In the genomic region with DNA sequence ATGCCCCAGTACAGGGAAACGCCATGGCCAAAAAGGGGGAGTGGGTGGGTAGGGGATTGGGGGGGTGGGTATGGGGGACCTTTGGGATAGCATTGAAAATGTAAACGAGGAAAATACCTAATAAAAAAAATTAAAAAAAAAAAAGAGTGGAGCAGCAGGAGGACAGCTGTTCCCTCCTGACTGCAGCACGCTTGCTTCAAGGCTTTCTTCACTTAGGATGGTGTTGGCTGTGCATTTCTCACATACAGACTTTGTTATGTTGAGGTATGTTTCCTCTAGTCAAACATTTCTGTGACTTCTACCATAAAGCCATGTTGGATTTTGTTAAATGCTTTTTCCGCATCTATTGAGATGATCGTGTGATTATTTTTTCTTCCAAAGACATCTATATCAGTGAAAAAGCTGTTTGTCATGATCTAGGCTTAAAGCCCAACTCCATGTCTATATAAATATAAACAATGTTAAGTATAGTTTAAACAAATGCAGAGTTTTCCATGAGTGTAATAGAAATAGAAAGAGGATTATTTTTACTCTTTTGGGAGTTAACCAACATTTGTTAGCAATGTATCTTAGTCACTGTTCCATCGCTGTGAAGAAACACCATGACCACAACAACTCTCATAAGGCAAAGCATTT, we compare ENCODE assay signal across 21 mouse cellular contexts. TPM values are rescaled to one million over a fixed set of nuclear protein-coding genes. Genes with fewer than 3 reads are reported as not detected.
DNase-seq lines count a peak whose midpoint lies in the region; ATAC-seq and TF ChIP-seq lines count a peak whose summit lies in the region.
"Had no signal": no experiment of that assay in that cellular context is flagged by ENCODE, and none has a peak within 500 bp of the region (broad histone marks: within the 10 kb centered on the region; RNA-seq: fewer than 3 reads in every experiment).

No protein-coding gene starts in this region.

- no peak for TF ChIP-seq EP300 in stomach, postnatal 0 days (optimal IDR thresholded peaks at IDR 0.05)

- WGBS in lung, embryonic 14.5 days = 49% methylated on average over 6 of the region's 6 CpGs
- 48% methylated on average over 5 of the region's 6 CpGs for WGBS in lung, embryonic 16.5 days
- 54% methylated on average over 6 of the region's 6 CpGs for WGBS in stomach, embryonic 16.5 days
- WGBS in stomach, postnatal 0 days = 53% methylated on average over 6 of the region's 6 CpGs

- no peaks in the 10 kb centered on the region for H3K4me1 ChIP-seq in lung, embryonic 14.5 days (ENCODE audit: insufficient read depth)
- H3K4me1 ChIP-seq in lung, embryonic 16.5 days (replicated peaks; ENCODE audit: control insufficient read depth, insufficient read depth, low read length) = no peaks in the 10 kb centered on the region
- no peaks in the 10 kb centered on the region for H3K4me1 ChIP-seq in stomach, embryonic 16.5 days (ENCODE audit: control insufficient read depth, insufficient read depth, low read length)
- no peaks in the 10 kb centered on the region for H3K4me1 ChIP-seq in stomach, postnatal 0 days (replicated peaks; ENCODE audit: control insufficient read depth, insufficient read depth)
- H3K4me1 ChIP-seq: embryonic facial prominence, embryonic 10.5 days; embryonic facial prominence, embryonic 12.5 days; forebrain, embryonic 13.5 days; forebrain, embryonic 15.5 days had no signal

- no peaks in the 10 kb centered on the region for H3K9me3 ChIP-seq in lung, embryonic 14.5 days (ENCODE audit: low read depth, low read length)
- no peaks in the 10 kb centered on the region for H3K9me3 ChIP-seq in lung, embryonic 16.5 days (ENCODE audit: control insufficient read depth, low read length)
- H3K9me3 ChIP-seq in stomach, embryonic 16.5 days (replicated peaks; ENCODE audit: control insufficient read depth, low read length) = no peaks in the 10 kb centered on the region
- H3K9me3 ChIP-seq in stomach, postnatal 0 days (ENCODE audit: control insufficient read depth, low read length) = no peaks in the 10 kb centered on the region
- H3K9me3 ChIP-seq: embryonic facial prominence, embryonic 10.5 days; embryonic facial prominence, embryonic 12.5 days; forebrain, embryonic 13.5 days; forebrain, embryonic 15.5 days had no signal

- no peaks in the 10 kb centered on the region for H3K36me3 ChIP-seq in lung, embryonic 14.5 days (ENCODE audit: insufficient read depth)
- H3K36me3 ChIP-seq in lung, embryonic 16.5 days (ENCODE audit: control insufficient read depth, insufficient read depth, low read length) = no peaks in the 10 kb centered on the region
- no peaks in the 10 kb centered on the region for H3K36me3 ChIP-seq in stomach, embryonic 16.5 days (ENCODE audit: control insufficient read depth, insufficient read depth, low read length)
- no peaks in the 10 kb centered on the region for H3K36me3 ChIP-seq in stomach, postnatal 0 days (ENCODE audit: control insufficient read depth, insufficient read depth, low read length)
- H3K36me3 ChIP-seq: embryonic facial prominence, embryonic 10.5 days; embryonic facial prominence, embryonic 12.5 days; forebrain, embryonic 15.5 days had no signal

- no peak overlapping the region for H3K9ac ChIP-seq in lung, embryonic 14.5 days
- H3K9ac ChIP-seq in lung, embryonic 16.5 days (ENCODE audit: low read length) = no peak overlapping the region
- H3K9ac ChIP-seq in stomach, embryonic 16.5 days (ENCODE audit: low read length) = no peak overlapping the region
- H3K9ac ChIP-seq in stomach, postnatal 0 days (ENCODE audit: low read length) = no peak overlapping the region
- H3K9ac ChIP-seq: embryonic facial prominence, embryonic 12.5 days; forebrain, embryonic 13.5 days; forebrain, embryonic 15.5 days had no signal

- peak; percentile 54; the same call in 1 of the 2 replicates for ATAC-seq in lung, embryonic 14.5 days (ENCODE audit: insufficient read depth)
- ATAC-seq in lung, embryonic 16.5 days (ENCODE audit: low read depth) = peak; percentile 74
- ATAC-seq in stomach, embryonic 16.5 days (ENCODE audit: insufficient read depth, low FRiP score) = peak; percentile 50; the same call in 1 of the 2 replicates
- ATAC-seq in stomach, postnatal 0 days (ENCODE audit: low FRiP score, low TSS enrichment) = no peak; the same call in 1 of the 2 replicates
- ATAC-seq: activated CD4-positive, CD25-positive, alpha-beta regulatory T cell, adult 4 months; forebrain, embryonic 13.5 days; forebrain, embryonic 15.5 days; Patski had no signal

- TF ChIP-seq CTCF in lung, embryonic 14.5 days (IDR thresholded peaks at IDR 0.05; ENCODE audit: low read depth) = no peak
- TF ChIP-seq CTCF in stomach, postnatal 0 days (IDR thresholded peaks at IDR 0.05; ENCODE audit: low read depth) = no peak

- H3K27ac ChIP-seq in lung, embryonic 14.5 days (ENCODE audit: low read depth) = no peak overlapping the region
- H3K27ac ChIP-seq in lung, embryonic 16.5 days (ENCODE audit: low read length) = no peak overlapping the region
- H3K27ac ChIP-seq in stomach, embryonic 16.5 days (ENCODE audit: low read length) = peak overlapping the region; percentile 2; the same call in 1 of the 2 replicates
- H3K27ac ChIP-seq in stomach, postnatal 0 days (replicated peaks) = no peak overlapping the region
- H3K27ac ChIP-seq: embryonic facial prominence, embryonic 10.5 days; embryonic facial prominence, embryonic 12.5 days; forebrain, embryonic 13.5 days; forebrain, embryonic 15.5 days had no signal

- peak; percentile 65 for DNase-seq in lung, embryonic 14.5 days
- no peak for DNase-seq in lung, adult 18-20 months
- DNase-seq in lung, postnatal 10 days = no peak
- DNase-seq in stomach, postnatal 0 days (ENCODE audit: low spot score) = no peak
- no peak for DNase-seq in gastrocnemius, postnatal 25 days
- DNase-seq: adrenal gland, adult 8-10 months; adrenal gland, postnatal 14 days; adrenal gland, postnatal 36 days; cerebellum, adult 11-12 months; cerebellum, adult 2 months; cerebellum, adult 9-10 months; cerebellum, postnatal 10 days; cerebellum, postnatal 25 days had no signal

- H3K4me3 ChIP-seq in lung, embryonic 14.5 days (ENCODE audit: low read depth, low read length) = no peak overlapping the region
- no peak overlapping the region for H3K4me3 ChIP-seq in lung, embryonic 16.5 days (ENCODE audit: low read length)
- H3K4me3 ChIP-seq in stomach, embryonic 16.5 days (replicated peaks; ENCODE audit: low read length) = no peak overlapping the region
- H3K4me3 ChIP-seq in stomach, postnatal 0 days (ENCODE audit: low read depth, low read length) = no peak overlapping the region
- H3K4me3 ChIP-seq: embryonic facial prominence, embryonic 10.5 days; embryonic facial prominence, embryonic 12.5 days; forebrain, embryonic 13.5 days; forebrain, embryonic 15.5 days had no signal

- no peaks in the 10 kb centered on the region for H3K27me3 ChIP-seq in lung, embryonic 14.5 days (ENCODE audit: insufficient read depth, low read length)
- no peaks in the 10 kb centered on the region for H3K27me3 ChIP-seq in lung, embryonic 16.5 days (ENCODE audit: control insufficient read depth, insufficient read depth, low read depth, low read length)
- no peaks in the 10 kb centered on the region for H3K27me3 ChIP-seq in stomach, embryonic 16.5 days (ENCODE audit: control insufficient read depth, insufficient read depth, low read length)
- no peaks in the 10 kb centered on the region for H3K27me3 ChIP-seq in stomach, postnatal 0 days (ENCODE audit: control insufficient read depth, insufficient read depth, low read length)
- H3K27me3 ChIP-seq: embryonic facial prominence, embryonic 12.5 days; forebrain, embryonic 13.5 days; forebrain, embryonic 15.5 days; Patski had no signal

- H3K4me2 ChIP-seq in lung, embryonic 14.5 days = no peak overlapping the region
- H3K4me2 ChIP-seq in lung, embryonic 16.5 days (ENCODE audit: low read depth, low read length) = no peak overlapping the region
- no peak overlapping the region for H3K4me2 ChIP-seq in stomach, embryonic 16.5 days (ENCODE audit: low read depth, low read length)
- H3K4me2 ChIP-seq in stomach, postnatal 0 days (replicated peaks; ENCODE audit: low read depth) = no peak overlapping the region
- H3K4me2 ChIP-seq: embryonic facial prominence, embryonic 12.5 days; forebrain, embryonic 13.5 days; forebrain, embryonic 15.5 days had no signal

RNA-seq across cellular contexts. Expression of a gene that starts 53.5 kb away (rescaled TPM):
- polyA plus RNA-seq in lung, embryonic 14.5 days (2014; fragmentation: Nextera tagmentation; extraction: Ambion mirVana) = 27.3 and 30.2 TPM in 2 replicates
- 34.0 and 35.0 TPM in 2 replicates for polyA plus RNA-seq in lung, embryonic 16.5 days (2015; fragmentation: Nextera tagmentation; extraction: Ambion mirVana)
- polyA plus RNA-seq in stomach, embryonic 16.5 days (2015; fragmentation: Nextera tagmentation; extraction: Ambion mirVana) = 27.2 and 29.2 TPM in 2 replicates
- 17.3 and 17.6 TPM in 2 replicates for polyA plus RNA-seq in stomach, postnatal 0 days (2015; fragmentation: Nextera tagmentation; extraction: Ambion mirVana)
- 1 to 10 TPM; 4.5 to 4.6 TPM for total RNA-seq in gastrocnemius, postnatal 25 days (2021)

RNA-seq across cellular contexts. Expression of a gene that starts 54.3 kb away (rescaled TPM):
- polyA plus RNA-seq in lung, embryonic 14.5 days (2014; fragmentation: Nextera tagmentation; extraction: Ambion mirVana) = 17.5 and 18.3 TPM in 2 replicates
- polyA plus RNA-seq in lung, embryonic 16.5 days (2015; fragmentation: Nextera tagmentation; extraction: Ambion mirVana) = 18.5 and 18.6 TPM in 2 replicates
- polyA plus RNA-seq in stomach, embryonic 16.5 days (2015; fragmentation: Nextera tagmentation; extraction: Ambion mirVana) = 15.8 and 17.1 TPM in 2 replicates
- polyA plus RNA-seq in stomach, postnatal 0 days (2015; fragmentation: Nextera tagmentation; extraction: Ambion mirVana) = 12.6 and 13.0 TPM in 2 replicates
- 1 to 10 TPM; 7.0 to 8.2 TPM for total RNA-seq in gastrocnemius, postnatal 25 days (2021)
